Mouse (Mus musculus): ENCODE measurements around the gene Spdya. TPM values are rescaled to one million over a fixed set of nuclear protein-coding genes. Genes with fewer than 3 reads are reported as not detected.

Spdya gene
- polyA plus RNA-seq, 1 experiment from 2014 or later, result 0.38 TPM

DNA sequence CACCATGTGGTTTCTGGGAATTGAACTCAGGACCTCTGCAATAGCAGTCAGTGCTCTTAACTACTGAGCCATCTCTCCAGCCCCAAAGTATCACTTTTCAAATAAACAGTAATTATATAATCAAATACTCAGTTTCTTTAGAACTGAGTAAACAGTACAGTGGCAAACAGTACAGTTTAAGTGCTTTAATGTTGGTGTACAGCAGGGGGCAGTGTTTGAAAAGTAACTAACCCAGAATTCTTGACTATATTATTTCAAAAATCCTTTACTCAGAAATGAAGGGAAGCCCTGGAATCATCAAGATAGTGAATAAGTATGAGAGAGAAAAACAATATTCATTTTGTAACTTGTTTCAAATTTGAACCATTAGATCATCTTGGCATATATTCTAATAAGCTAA is 9.8 kb downstream of the Spdya start:
- Histone ChIP-seq H3K27me3 (replicated peaks) (no peaks in the 10 kb centered on the region), H3K4me2 (no peak overlapping the region), H3K9me3 (replicated peaks) (no peaks in the 10 kb centered on the region)

DNA sequence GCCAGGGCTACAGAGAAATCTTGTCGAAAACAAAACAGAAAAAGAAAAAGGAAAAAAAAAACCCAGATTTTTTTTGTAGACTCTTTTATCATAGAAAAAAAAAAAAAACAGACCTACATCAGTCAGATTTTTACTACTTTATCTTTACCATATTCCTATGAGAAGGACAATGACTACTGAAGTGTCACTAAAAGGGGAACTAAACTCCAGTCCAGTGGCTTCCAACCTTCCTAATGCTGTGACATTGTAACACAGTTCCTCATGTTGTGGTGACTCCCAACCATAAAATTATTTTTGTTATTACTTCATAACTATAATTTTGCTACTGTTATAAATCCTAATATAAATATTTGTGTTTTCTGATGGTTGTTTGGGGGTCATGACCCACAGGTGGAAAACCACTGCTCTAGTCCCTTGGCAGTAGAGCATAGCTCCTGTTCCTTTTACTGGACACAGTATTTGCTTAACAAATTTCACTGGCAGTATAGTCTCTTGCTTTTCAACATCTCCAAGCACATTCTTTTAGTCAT is 27.4 kb downstream of the Spdya start:
- WGBS, result 78% methylated on average over 1 of the region's 1 CpGs
- Histone ChIP-seq H3K27ac (ENCODE audit: poor library complexity, severe bottlenecking) (no peak overlapping the region), H3K4me2 (no peak overlapping the region), H3K9ac (no peak overlapping the region), H3K27me3 (replicated peaks) (no peaks in the 10 kb centered on the region), H3K4me3 (no peak overlapping the region), H3K36me3 (0 out of 2 replicates have a peak, but pooled peaks cover 3% of the 10 kb centered on the region), H3K4me1 (replicated peaks) (no peaks in the 10 kb centered on the region), H3K9me3 (replicated peaks) (no peaks in the 10 kb centered on the region)
- ATAC-seq (ENCODE audit: insufficient number of reproducible peaks, low FRiP score), result no peak

More for the DNA sequence above, 9.8 kb downstream of the Spdya start:
- Histone ChIP-seq H3K4me3 (no peak overlapping the region), H3K27ac (ENCODE audit: poor library complexity, severe bottlenecking) (no peak overlapping the region), H3K9ac (no peak overlapping the region), H3K36me3 (no peaks in the 10 kb centered on the region), H3K4me1 (replicated peaks) (no peaks in the 10 kb centered on the region)
- no peak for ATAC-seq (ENCODE audit: insufficient number of reproducible peaks, low FRiP score)

DNA sequence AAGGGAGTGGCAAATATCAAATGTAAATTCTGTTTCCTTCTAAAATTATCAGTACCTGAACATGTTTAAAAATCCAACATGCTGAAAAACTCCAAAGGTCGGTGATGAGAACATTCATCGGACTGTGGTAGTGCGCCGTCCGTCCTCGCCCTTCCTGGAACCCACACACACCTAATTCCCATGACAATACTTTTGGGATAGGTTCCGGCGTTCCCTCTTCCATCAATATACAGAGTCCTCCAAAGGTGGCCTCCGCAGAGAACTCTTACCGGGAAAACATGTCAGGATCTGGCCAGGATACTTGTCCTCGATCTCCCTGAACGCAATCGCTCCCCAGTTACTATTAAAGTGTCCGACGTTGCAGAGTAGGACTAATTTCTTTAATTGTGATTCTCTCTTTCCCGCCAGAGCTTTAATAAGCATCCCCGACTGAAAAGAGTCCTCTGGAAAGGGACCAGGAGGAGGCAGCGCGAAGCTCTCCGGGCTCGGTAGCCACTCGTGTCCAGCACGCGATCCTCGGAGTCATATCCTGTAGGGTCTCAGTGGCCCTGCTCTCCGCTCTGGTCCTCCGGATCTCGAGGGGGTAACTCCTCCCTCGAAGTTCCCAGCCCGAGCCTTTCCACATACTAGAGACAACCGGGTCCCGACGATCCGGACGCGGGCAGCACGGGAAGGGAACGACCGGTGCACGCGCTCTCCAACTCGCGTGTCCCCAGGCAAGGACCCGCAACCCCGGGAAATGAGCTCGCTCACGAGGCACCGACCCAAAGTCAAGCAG is 46.2 kb downstream of the Spdya start:
- 1% methylated on average over 48 of the region's 48 CpGs for WGBS
- peaks cover 15% of the 10 kb centered on the region for H3K4me1 ChIP-seq (replicated peaks)
- H3K4me2 ChIP-seq, result peak overlapping the region; percentile 98
- H3K27ac ChIP-seq (ENCODE audit: poor library complexity, severe bottlenecking), result peak overlapping the region; percentile 70
- H3K9me3 ChIP-seq (replicated peaks), result no peaks in the 10 kb centered on the region
- H3K9ac ChIP-seq, result peak overlapping the region; percentile 85
- ATAC-seq (ENCODE audit: insufficient number of reproducible peaks, low FRiP score), result peak; percentile 70
- peak overlapping the region; percentile 77 for H3K4me3 ChIP-seq
- H3K36me3 ChIP-seq, result peaks cover 3% of the 10 kb centered on the region; the same call in 1 of the 2 replicates
- 0 out of 2 replicates have a peak, but pooled peaks cover 5% of the 10 kb centered on the region for H3K27me3 ChIP-seq (replicated peaks)

DNA sequence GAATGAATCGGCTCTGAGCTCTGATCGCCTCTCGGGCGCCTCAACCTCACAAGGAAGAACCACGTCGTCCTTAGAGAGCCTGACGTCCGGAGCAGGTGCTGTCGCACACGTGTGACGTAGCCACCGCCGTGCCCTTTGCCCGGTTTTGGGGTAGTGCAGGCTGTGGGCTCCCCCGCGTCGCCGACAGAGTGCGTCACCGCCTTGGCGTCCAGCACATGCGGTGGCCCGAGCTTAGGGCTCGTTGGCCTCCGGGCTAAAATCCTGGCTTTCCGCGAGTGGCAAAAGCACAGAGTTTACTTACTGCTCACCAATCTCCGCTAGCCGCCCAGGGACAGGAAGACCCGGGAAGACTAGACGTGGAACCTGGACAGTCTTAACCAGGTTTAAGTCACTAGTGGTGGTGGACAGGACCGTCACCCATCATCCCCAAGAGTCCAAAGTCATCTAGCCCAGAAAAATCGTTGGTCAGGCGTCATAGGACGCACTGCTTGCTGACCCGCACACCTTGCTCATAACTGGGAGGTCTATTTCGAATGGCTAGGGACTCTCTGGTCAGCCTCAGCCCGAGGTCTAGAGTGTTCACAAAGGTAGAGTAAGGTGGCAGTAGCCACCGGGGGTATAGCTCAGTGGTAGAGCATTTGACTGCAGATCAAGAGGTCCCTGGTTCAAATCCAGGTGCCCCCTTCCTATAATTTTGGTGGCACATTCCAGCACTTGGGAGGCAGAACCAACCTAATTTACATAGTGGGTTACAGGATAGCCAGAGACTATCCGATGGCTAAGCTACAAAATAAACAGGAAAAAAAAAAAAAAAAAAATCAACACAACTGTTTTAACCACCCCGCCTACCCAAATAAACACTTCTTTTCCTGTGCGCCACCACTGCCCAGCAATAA is 47.0 kb downstream of the Spdya start:
- Histone ChIP-seq H3K4me1 (replicated peaks) (peaks cover 15% of the 10 kb centered on the region), H3K36me3 (no peaks in the 10 kb centered on the region), H3K9ac (peak overlapping the region; percentile 85), H3K27ac (ENCODE audit: poor library complexity, severe bottlenecking) (peak overlapping the region; percentile 70), H3K9me3 (replicated peaks) (no peaks in the 10 kb centered on the region), H3K4me3 (peak overlapping the region; percentile 77), H3K4me2 (peak overlapping the region; percentile 98), H3K27me3 (replicated peaks) (peaks cover 7% of the 10 kb centered on the region; the same call in 1 of the 2 replicates)
- ATAC-seq (ENCODE audit: insufficient number of reproducible peaks, low FRiP score), result peak; percentile 97
- 5% methylated on average over 42 of the region's 42 CpGs for WGBS

DNA sequence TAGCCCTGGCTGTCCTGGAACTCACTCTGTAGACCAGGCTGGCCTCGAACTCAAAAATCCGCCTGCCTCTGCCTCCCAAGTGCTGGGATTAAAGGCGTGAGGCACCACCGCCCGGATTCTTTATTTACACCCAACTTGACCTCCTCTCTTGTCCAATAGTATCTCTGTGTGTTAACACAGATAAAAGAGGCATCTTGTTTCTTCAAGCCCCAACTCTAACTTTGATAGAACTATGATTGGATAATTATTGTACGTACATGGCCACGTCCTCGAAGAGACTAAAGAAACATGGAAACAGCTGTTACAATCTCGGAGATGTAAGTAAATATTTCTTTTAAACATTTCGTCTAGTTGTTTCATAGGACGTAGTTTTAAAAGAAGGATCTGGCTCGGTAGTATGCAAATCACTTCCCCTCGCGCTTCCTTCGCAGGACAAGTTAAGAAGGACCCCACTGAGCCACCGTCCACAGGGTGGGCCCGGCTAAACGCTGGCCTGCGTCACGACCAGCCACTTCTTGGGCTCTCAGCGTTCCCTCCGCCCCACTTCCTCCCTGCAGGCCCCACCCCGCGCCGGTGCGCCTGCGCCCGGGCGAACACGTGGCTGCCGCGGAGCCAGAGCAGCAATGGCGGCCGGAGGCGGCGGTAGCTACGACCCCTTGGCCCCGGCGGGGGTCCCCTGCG is 63.9 kb downstream of the Spdya start, which contains the start of gene Wdr43:
Gene Wdr43, plus strand, starts transcription at position 258 of the 681 bp plus-strand sequence.
- H3K27ac ChIP-seq (ENCODE audit: poor library complexity, severe bottlenecking), result peak within 1 kb of the TSS; percentile 33; the same call in 1 of the 2 replicates
- H3K9ac ChIP-seq, result peak within 1 kb of the TSS; percentile 97
- H3K4me1 ChIP-seq (replicated peaks), result peaks cover 13% of the 10 kb centered on the region
- ATAC-seq (ENCODE audit: insufficient number of reproducible peaks, low FRiP score), result peak; percentile 99
- 7% methylated on average over 40 of the region's 40 CpGs for WGBS
- H3K36me3 ChIP-seq, result peaks cover 7% of the 10 kb centered on the region; the same call in 1 of the 2 replicates
- H3K9me3 ChIP-seq (replicated peaks), result no peaks in the 10 kb centered on the region
- peak within 1 kb of the TSS; percentile 77 for H3K4me2 ChIP-seq
- no peaks in the 10 kb centered on the region for H3K27me3 ChIP-seq (replicated peaks)
- H3K4me3 ChIP-seq, result peak within 1 kb of the TSS; percentile 97

DNA sequence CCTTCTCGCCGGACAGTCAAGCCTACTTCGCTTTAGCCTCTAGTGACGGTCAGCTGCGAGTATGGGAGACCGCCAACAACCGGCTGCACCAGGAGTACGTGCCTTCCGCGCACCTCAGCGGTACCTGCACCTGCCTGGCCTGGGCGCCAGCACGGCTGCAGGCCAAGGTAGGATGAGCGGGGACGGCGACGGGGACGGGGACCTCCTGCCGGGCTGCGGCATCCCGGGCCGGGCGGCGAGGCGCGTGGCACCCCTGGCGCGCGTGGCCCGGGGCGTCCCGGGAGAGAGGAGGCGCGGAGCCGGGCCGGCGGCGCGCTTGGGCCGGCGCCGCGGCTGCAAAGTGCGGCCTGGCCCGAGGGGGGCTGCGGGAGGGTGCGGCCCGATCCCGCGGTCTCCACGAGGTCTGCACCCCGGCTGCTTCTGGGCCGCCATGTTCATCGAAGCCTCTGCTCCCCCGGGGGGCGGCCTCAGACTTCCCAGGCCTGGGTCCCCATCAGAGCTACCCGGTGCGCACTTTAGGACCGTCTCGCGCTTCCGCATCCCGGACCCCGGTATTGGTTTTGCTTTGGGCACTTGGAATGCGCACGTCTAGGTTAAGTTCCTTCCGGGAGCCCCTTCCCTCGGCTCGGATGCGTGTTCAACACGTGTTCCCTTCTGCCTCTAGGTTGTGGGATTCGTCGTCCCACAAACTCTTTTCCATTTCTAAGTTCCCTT is 64.6 kb downstream of the Spdya start:
- Histone ChIP-seq H3K4me2 (peak overlapping the region; percentile 77), H3K9ac (peak overlapping the region; percentile 97), H3K9me3 (replicated peaks) (no peaks in the 10 kb centered on the region), H3K27ac (ENCODE audit: poor library complexity, severe bottlenecking) (peak overlapping the region; percentile 33; the same call in 1 of the 2 replicates), H3K27me3 (replicated peaks) (no peaks in the 10 kb centered on the region), H3K4me3 (peak overlapping the region; percentile 97), H3K36me3 (peaks cover 7% of the 10 kb centered on the region; the same call in 1 of the 2 replicates), H3K4me1 (replicated peaks) (peaks cover 13% of the 10 kb centered on the region)
- WGBS, result under 1% methylated on average over 62 of the region's 73 CpGs
- peak; percentile 65 for ATAC-seq (ENCODE audit: insufficient number of reproducible peaks, low FRiP score)

DNA sequence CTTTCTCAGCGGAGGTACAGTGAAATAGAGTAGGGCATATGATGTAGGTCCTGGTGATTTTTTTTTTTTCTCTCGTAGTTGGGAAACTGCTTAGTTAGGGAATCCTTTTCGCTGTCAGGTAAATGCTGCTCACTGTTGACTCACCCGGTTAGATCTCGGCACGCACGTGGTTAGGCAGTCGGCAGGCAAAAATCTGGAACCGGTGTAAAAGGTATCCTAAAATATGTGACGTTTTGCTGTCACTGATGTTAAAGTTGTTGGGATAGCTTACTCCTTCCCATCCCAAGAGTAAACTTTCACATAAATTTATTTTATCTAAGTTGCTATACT is 65.1 kb downstream of the Spdya start:
- Histone ChIP-seq H3K27ac (ENCODE audit: poor library complexity, severe bottlenecking) (no peak overlapping the region), H3K9ac (peak overlapping the region; percentile 97), H3K4me2 (peak overlapping the region; percentile 77), H3K27me3 (replicated peaks) (no peaks in the 10 kb centered on the region), H3K4me1 (replicated peaks) (peaks cover 13% of the 10 kb centered on the region), H3K36me3 (peaks cover 7% of the 10 kb centered on the region; the same call in 1 of the 2 replicates), H3K4me3 (peak overlapping the region; percentile 97), H3K9me3 (replicated peaks) (no peaks in the 10 kb centered on the region)
- no peak for ATAC-seq (ENCODE audit: insufficient number of reproducible peaks, low FRiP score)
- WGBS, result under 1% methylated on average over 10 of the region's 10 CpGs

DNA sequence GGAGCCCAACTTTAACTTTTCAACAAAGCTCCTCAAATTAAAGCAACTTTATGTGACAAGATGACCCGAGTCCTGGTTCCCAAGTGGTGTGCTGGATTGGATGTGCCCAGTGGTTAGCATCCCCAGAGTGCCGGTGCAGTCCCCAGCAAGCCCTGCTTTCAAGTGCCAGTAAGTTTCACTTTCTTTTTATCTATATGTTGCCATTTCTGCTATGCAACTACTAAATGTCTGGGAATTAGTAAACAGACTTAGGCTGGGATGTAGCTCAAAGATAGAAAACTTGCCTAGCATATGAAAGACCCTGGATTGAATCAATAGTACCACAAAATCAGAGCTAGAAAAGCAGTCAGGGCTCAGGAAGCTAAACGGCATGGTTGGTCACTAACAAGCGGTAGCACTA is 66.1 kb downstream of the Spdya start:
- no peaks in the 10 kb centered on the region for H3K9me3 ChIP-seq (replicated peaks)
- H3K4me1 ChIP-seq (replicated peaks), result peaks cover 13% of the 10 kb centered on the region
- H3K36me3 ChIP-seq, result peaks cover 7% of the 10 kb centered on the region; the same call in 1 of the 2 replicates
- 0 out of 2 replicates have a peak overlapping the region, but pooled peaks have one; percentile 97 for H3K4me3 ChIP-seq
- peak overlapping the region; percentile 49 for H3K4me2 ChIP-seq
- H3K27me3 ChIP-seq (replicated peaks), result no peaks in the 10 kb centered on the region
- H3K9ac ChIP-seq, result 0 out of 2 replicates have a peak overlapping the region, but pooled peaks have one; percentile 21
- H3K27ac ChIP-seq (ENCODE audit: poor library complexity, severe bottlenecking), result no peak overlapping the region
- ATAC-seq (ENCODE audit: insufficient number of reproducible peaks, low FRiP score), result no peak
- 59% methylated on average over 4 of the region's 4 CpGs for WGBS

DNA sequence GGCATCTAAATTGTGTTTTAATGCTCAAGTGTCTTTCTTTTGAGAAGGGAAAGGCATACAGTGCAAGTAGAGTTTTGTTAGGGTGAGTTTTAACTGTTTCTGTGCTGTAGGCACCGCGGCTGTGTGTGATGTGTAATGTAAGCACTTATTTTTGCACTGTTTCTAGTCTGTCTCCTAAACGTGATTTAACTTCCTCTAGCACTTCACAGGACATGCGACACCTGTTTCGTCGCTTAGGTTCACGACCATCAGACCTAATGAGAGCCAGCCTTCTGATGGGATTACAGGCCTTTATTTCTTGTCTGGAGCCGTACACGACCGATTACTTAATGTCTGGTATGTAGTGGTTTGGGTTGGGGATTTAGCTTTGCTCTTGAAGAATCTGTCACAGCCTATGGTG is 79.9 kb downstream of the Spdya start:
- Histone ChIP-seq H3K27me3 (replicated peaks) (no peaks in the 10 kb centered on the region), H3K9me3 (replicated peaks) (no peaks in the 10 kb centered on the region), H3K4me3 (no peak overlapping the region), H3K4me1 (replicated peaks) (peaks cover 1% of the 10 kb centered on the region; the same call in 1 of the 2 replicates), H3K4me2 (no peak overlapping the region), H3K9ac (no peak overlapping the region), H3K27ac (ENCODE audit: poor library complexity, severe bottlenecking) (no peak overlapping the region), H3K36me3 (peaks cover 84% of the 10 kb centered on the region)
- no peak for ATAC-seq (ENCODE audit: insufficient number of reproducible peaks, low FRiP score)
- WGBS, result 86% methylated on average over 10 of the region's 10 CpGs

DNA sequence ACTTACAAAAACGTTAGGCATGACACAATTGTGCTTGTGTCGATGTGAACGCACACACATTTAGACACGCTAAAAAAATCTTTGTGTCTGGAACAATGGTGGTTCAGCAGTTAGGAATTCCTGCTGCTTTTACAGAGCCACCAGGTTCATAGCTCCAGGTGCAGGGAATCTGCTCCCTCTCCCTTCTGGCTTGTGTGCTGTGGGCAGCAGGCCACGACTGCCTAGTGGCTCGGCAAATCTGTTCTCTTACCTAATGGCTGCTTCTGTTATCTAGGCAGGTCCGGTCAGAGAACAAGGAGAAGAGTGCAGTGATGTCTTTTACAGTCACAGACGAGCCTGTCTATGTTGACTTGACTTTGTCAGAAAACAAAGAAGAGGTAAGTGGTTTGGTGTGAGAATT is 81.5 kb downstream of the Spdya start:
- Histone ChIP-seq H3K27me3 (replicated peaks) (no peaks in the 10 kb centered on the region), H3K4me2 (no peak overlapping the region), H3K27ac (ENCODE audit: poor library complexity, severe bottlenecking) (no peak overlapping the region), H3K4me3 (no peak overlapping the region), H3K9me3 (replicated peaks) (no peaks in the 10 kb centered on the region), H3K9ac (no peak overlapping the region), H3K4me1 (replicated peaks) (peaks cover 3% of the 10 kb centered on the region; the same call in 1 of the 2 replicates), H3K36me3 (peaks cover 86% of the 10 kb centered on the region)
- ATAC-seq (ENCODE audit: insufficient number of reproducible peaks, low FRiP score), result no peak
- WGBS, result 88% methylated on average over 8 of the region's 8 CpGs

All from heart, embryonic 12.5 days (tissue).